Mouse (Mus musculus) midbrain, embryonic 16.5 days (tissue): ENCODE data around the gene Tmem242. TPM values are rescaled to one million over a fixed set of nuclear protein-coding genes. Genes with fewer than 3 reads are reported as not detected.

Experiments
- ATAC-seq: fragments of 200-750 bp; cut with Nextera tagmentation; 2 replicates; pipeline ENCODE4 v1.8.0; 2017; ENCODE audit warnings: moderate TSS enrichment
- H3K27ac ChIP-seq: fragments of 300-500 bp; sonication (generic); 2 replicates; pipeline ENCODE4 v1.5.1; 2014; ENCODE audit warnings: mild to moderate bottlenecking, low read length, mixed read lengths
- H3K27me3 ChIP-seq: fragments of 300-500 bp; sonication (generic); 2 replicates; pipeline ENCODE4 v1.6.1; 2014; ENCODE audit warnings: low read depth, low read length, mixed read lengths; ENCODE audit not compliant: control insufficient read depth, insufficient read depth
- H3K36me3 ChIP-seq: fragments of 300-500 bp; sonication (generic); 2 replicates; pipeline ENCODE4 v1.6.1; 2014; ENCODE audit warnings: mild to moderate bottlenecking, low read length, moderate library complexity, mixed read lengths; ENCODE audit not compliant: control insufficient read depth, insufficient read depth
- H3K4me1 ChIP-seq: fragments of 300-500 bp; sonication (generic); 2 replicates; pipeline ENCODE4 v1.6.1; 2014; ENCODE audit warnings: mild to moderate bottlenecking, low read length, mixed read lengths; ENCODE audit not compliant: control insufficient read depth, insufficient read depth
- H3K4me2 ChIP-seq: fragments of 300-500 bp; sonication (generic); 2 replicates; pipeline ENCODE4 v1.6.1; 2014; ENCODE audit warnings: mild to moderate bottlenecking, low read length, mixed read lengths
- H3K4me3 ChIP-seq: fragments of 300-500 bp; sonication (generic); 2 replicates; pipeline ENCODE4 v1.5.1; 2014; ENCODE audit warnings: low read depth, mild to moderate bottlenecking, low read length, moderate library complexity, mixed read lengths
- H3K9ac ChIP-seq: fragments of 300-500 bp; sonication (generic); 2 replicates; pipeline ENCODE4 v1.6.1; 2014; ENCODE audit warnings: low read depth, low read length, mixed read lengths
- H3K9me3 ChIP-seq: fragments of 300-500 bp; sonication (generic); replicated peaks from 2 replicates; pipeline ENCODE4 v1.6.1; 2014; ENCODE audit warnings: mild to moderate bottlenecking, low read length, mixed read lengths; ENCODE audit not compliant: control insufficient read depth, poor library complexity, severe bottlenecking
- WGBS: fragments of 180-500 bp; shearing (Covaris S2); extraction: QIAGEN DNeasy Blood & Tissue Kit; methylation state at CpG from one replicate; pipeline ENCODE4 v1.1.7; 2014; 5-methylcytosine and 5-hydroxymethylcytosine counted together
- microRNA-seq: library from miRNA; unstranded; fragments of <30 nt; microRNA quantifications from one replicate; pipeline ENCODE4, GENCODE M21; 2017
- polyA plus RNA-seq: library from polyadenylated mRNA; unstranded; fragments of >200 nt; fragmentation: Nextera tagmentation; extraction: Ambion mirVana; gene quantifications from 2 replicates; pipeline ENCODE4 v1.2.1, GENCODE M21; 2015

Gene Tmem242
- polyA plus RNA-seq, 1 experiment from 2014 or later: 109 TPM

- no peak overlapping the region for H3K9ac ChIP-seq
- peak overlapping the region; percentile 33 for H3K4me2 ChIP-seq
- peaks cover 13% of the 10 kb centered on the region for H3K4me1 ChIP-seq
- H3K27ac ChIP-seq: peak overlapping the region; percentile 26
- peak; percentile 71; the same call in 1 of the 2 replicates for ATAC-seq
- H3K27me3 ChIP-seq: no peaks in the 10 kb centered on the region
- H3K9me3 ChIP-seq: no peaks in the 10 kb centered on the region
- H3K4me3 ChIP-seq: no peak overlapping the region
- H3K36me3 ChIP-seq: no peaks in the 10 kb centered on the region
- 13% methylated on average over 11 of the region's 11 CpGs for WGBS
Measured at GRCm38 (mm10) chr17:5377151-5377929, 62.7 kb downstream of the Tmem242 start.

DNA sequence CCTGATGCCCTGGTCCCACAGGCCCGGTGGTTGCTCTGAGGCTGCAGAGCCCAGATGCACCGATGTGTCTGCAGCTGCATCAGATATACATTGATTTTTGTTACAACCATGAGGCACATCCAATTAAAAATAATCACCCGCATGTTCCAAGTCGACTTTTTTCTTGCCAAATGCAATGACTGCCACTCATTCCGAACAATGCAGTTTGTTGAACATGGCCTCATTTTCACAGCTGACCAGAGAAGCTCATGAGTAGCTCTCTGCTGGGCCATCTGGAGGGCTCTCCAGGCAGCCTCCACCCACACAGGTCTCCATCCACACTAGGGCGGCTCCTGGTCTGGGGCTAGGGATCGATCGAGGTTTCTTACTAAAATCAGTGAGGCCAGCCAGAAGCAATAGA lies 67.1 kb downstream of the Tmem242 start:
- H3K36me3 ChIP-seq: no peaks in the 10 kb centered on the region
- H3K4me2 ChIP-seq: no peak overlapping the region
- ATAC-seq: no peak
- H3K4me1 ChIP-seq: peaks cover 13% of the 10 kb centered on the region
- H3K4me3 ChIP-seq: no peak overlapping the region
- 73% methylated on average over 8 of the region's 8 CpGs for WGBS
- H3K9ac ChIP-seq: no peak overlapping the region
- no peak overlapping the region for H3K27ac ChIP-seq
- no peaks in the 10 kb centered on the region for H3K9me3 ChIP-seq
- H3K27me3 ChIP-seq: no peaks in the 10 kb centered on the region

- WGBS: 58% methylated on average over 7 of the region's 7 CpGs
- Histone ChIP-seq H3K9me3 (no peaks in the 10 kb centered on the region), H3K9ac (no peak overlapping the region), H3K4me1 (no peaks in the 10 kb centered on the region), H3K36me3 (no peaks in the 10 kb centered on the region), H3K4me3 (no peak overlapping the region), H3K4me2 (no peak overlapping the region), H3K27me3 (no peaks in the 10 kb centered on the region), H3K27ac (no peak overlapping the region)
- no peak for ATAC-seq
Measured at GRCm38 (mm10) chr17:5371521-5371920, 68.5 kb downstream of the Tmem242 start.

DNA sequence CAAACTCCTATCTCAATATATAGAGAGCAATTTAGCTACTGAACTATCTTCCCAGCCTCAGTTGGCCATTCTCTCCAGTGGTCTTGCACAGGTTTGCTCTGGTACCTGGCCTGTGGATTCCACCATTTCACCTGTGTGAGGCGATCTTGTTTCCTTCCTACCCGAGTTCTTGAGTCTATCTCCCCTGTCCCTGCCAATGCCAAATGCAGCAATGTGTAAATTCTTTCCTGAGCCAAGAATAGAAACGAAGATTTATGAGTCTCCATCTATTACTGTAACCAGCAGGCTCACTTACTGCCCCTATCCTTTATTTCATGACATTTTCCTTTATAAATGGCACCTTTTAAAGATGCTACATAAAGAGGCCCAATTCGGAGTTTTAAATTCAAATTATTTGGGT lies 69.0 kb downstream of the Tmem242 start:
- Histone ChIP-seq H3K36me3 (no peaks in the 10 kb centered on the region), H3K4me1 (peaks cover under 1% of the 10 kb centered on the region; the same call in 1 of the 2 replicates), H3K9me3 (no peaks in the 10 kb centered on the region), H3K4me3 (no peak overlapping the region), H3K27ac (no peak overlapping the region), H3K9ac (no peak overlapping the region), H3K27me3 (no peaks in the 10 kb centered on the region), H3K4me2 (no peak overlapping the region)
- ATAC-seq: no peak
- WGBS: 62% methylated on average over 4 of the region's 4 CpGs

DNA sequence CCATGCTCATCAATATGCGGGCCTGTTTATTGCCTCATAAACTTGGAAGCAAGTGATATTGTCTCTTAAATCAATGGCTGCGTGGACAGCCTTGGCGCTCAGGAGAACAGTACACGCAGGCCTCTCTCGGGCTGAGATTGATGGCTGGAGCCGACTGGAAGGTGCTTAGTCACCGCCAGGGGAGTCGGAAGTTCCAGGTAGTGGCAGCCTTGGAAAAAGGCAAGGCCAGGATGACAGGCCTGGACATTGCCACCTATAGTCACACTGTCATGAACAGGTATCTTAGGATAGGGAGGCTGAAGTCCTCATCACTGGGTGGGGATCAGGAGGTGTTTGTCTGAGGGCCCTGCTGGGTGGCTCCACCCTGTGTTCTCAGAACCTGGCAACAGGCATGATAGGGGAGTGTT lies 74.1 kb downstream of the Tmem242 start:
- Histone ChIP-seq H3K9me3 (no peaks in the 10 kb centered on the region), H3K27ac (no peak overlapping the region)

More for the DNA sequence above, 74.1 kb downstream of the Tmem242 start:
- Histone ChIP-seq H3K9ac (no peak overlapping the region), H3K4me3 (no peak overlapping the region), H3K4me2 (no peak overlapping the region), H3K4me1 (peaks cover 7% of the 10 kb centered on the region; the same call in 1 of the 2 replicates), H3K36me3 (no peaks in the 10 kb centered on the region), H3K27me3 (no peaks in the 10 kb centered on the region)
- WGBS: 74% methylated on average over 8 of the region's 8 CpGs
- ATAC-seq: no peak

Small RNA genes within 50 kb of the gene (microRNA-seq; reads per million reads assigned to microRNA genes)
- gene Gm22475: not detected

Other genes starting within 250 kb of the Tmem242 start
- 0.25 TPM in 1 of 2 replicates, not detected in the other for gene Ldhal6b, start 21.5 kb downstream of the Tmem242 start, polyA plus RNA-seq
- gene Zdhhc14, start 52.3 kb upstream of the Tmem242 start, polyA plus RNA-seq: 9.0 and 9.4 TPM in 2 replicates